Mouse (Mus musculus) CH12.LX (cell line): ENCODE measurements around the gene Prkci. TPM values are rescaled to one million over a fixed set of nuclear protein-coding genes. Genes with fewer than 3 reads are reported as not detected.

Experiments
- DNase-seq: peaks from one replicate; pipeline ENCODE4 v3.0.0-alpha.2; 2013; ENCODE audit errors: extremely low read depth
- H3K27ac ChIP-seq: 2 replicates; pipeline ENCODE4 v1.5.1; 2012; ENCODE audit warnings: low read depth, mild to moderate bottlenecking, control low read depth, moderate library complexity; ENCODE audit not compliant: insufficient read depth
- H3K27me3 ChIP-seq: replicated peaks from 2 replicates; pipeline ENCODE3; 2012; ENCODE audit warnings: inconsistent platforms
- H3K36me3 ChIP-seq, 2 experiments: replicated peaks in 1 of 2; 2 replicates each; pipeline versions ENCODE3 to v1.6.1; 2012; ENCODE audit warnings: inconsistent platforms in 1 of 2, low read length in 1 of 2, mild to moderate bottlenecking in 1 of 2, mixed read lengths in 1 of 2, moderate library complexity in 1 of 2; ENCODE audit not compliant: control insufficient read depth in 1 of 2, insufficient read depth in 1 of 2
- H3K4me1 ChIP-seq, 2 experiments: 2 replicates each; pipeline ENCODE4 v1.6.1; 2012; ENCODE audit warnings: inconsistent platforms in 1 of 2, moderate library complexity in 1 of 2; ENCODE audit not compliant: insufficient read depth in 2 of 2, control insufficient read depth in 1 of 2
- H3K4me2 ChIP-seq: 2 replicates; pipeline ENCODE4 v1.6.1; 2012; ENCODE audit warnings: low read depth, mild to moderate bottlenecking, control low read depth; ENCODE audit not compliant: poor library complexity, insufficient read depth, severe bottlenecking
- H3K4me3 ChIP-seq, 3 experiments: fragments of 150-350 bp in 1 of 3; sonication (generic) in 1 of 3; replicated peaks in 1 of 3; 2 replicates each; pipeline versions ENCODE3 to v1.5.1; 2011 to 2012; ENCODE audit warnings: low read depth in 2 of 3, low read length in 2 of 3, mild to moderate bottlenecking in 2 of 3, moderate library complexity in 2 of 3, control low read depth in 1 of 3, improper control_type of control experiment in 1 of 3, inconsistent platforms in 1 of 3, mixed read lengths in 1 of 3; ENCODE audit not compliant: poor library complexity in 1 of 3
- H3K79me2 ChIP-seq: replicated peaks from 2 replicates; pipeline ENCODE4 v1.6.1; 2012; ENCODE audit warnings: mild to moderate bottlenecking, moderate library complexity; ENCODE audit not compliant: control insufficient read depth, poor library complexity, insufficient read depth, severe bottlenecking; ENCODE audit errors: extremely low read depth
- H3K9ac ChIP-seq: 2 replicates; pipeline ENCODE4 v1.6.1; 2012; ENCODE audit warnings: low read depth, mild to moderate bottlenecking, control low read depth, moderate library complexity; ENCODE audit not compliant: insufficient read depth
- H3K9me3 ChIP-seq: replicated peaks from 2 replicates; pipeline ENCODE3; 2012; ENCODE audit warnings: low read length, inconsistent platforms, mixed read lengths
- CHD2 ChIP-seq: IDR thresholded peaks from 2 replicates; pipeline ENCODE4 v1.6.1; 2011; ENCODE audit warnings: low read length, improper control_type of control experiment
- CTCF ChIP-seq, 2 experiments: IDR thresholded peaks in 1 of 2; conservative IDR thresholded peaks in 1 of 2; 2 replicates each; pipeline ENCODE4 v1.5.1; 2011 to 2012; ENCODE audit warnings: low read depth in 2 of 2, low read length in 2 of 2, improper control_type of control experiment in 1 of 2, inconsistent platforms in 1 of 2, mild to moderate bottlenecking in 1 of 2, moderate library complexity in 1 of 2
- E2F4 ChIP-seq: IDR thresholded peaks from 2 replicates; pipeline ENCODE4 v1.6.1; 2011; ENCODE audit warnings: low read depth, low read length, improper control_type of control experiment; ENCODE audit not compliant: insufficient replicate concordance
- EP300 ChIP-seq: IDR thresholded peaks from 2 replicates; pipeline ENCODE4 v1.6.1; 2011; ENCODE audit warnings: low read length, improper control_type of control experiment
- ETS1 ChIP-seq: conservative IDR thresholded peaks from 2 replicates; pipeline ENCODE4 v1.6.1; 2012; ENCODE audit warnings: low read depth, mild to moderate bottlenecking, inconsistent platforms, low read length, improper control_type of control experiment, moderate library complexity
- GABPA ChIP-seq: IDR thresholded peaks from 2 replicates; pipeline ENCODE4 v1.6.1; 2012; ENCODE audit warnings: low read depth, low read length, improper control_type of control experiment, inconsistent platforms; ENCODE audit not compliant: insufficient replicate concordance
- JUN ChIP-seq: IDR thresholded peaks from 2 replicates; pipeline ENCODE4 v1.6.1; 2011; ENCODE audit warnings: low read depth, mild to moderate bottlenecking, low read length, improper control_type of control experiment, moderate library complexity; ENCODE audit not compliant: insufficient read depth
- JUND ChIP-seq: conservative IDR thresholded peaks from 2 replicates; pipeline ENCODE4 v1.6.1; 2011; ENCODE audit warnings: low read depth, low read length, improper control_type of control experiment
- MAFK ChIP-seq: IDR thresholded peaks from 2 replicates; pipeline ENCODE4 v1.6.1; 2011; ENCODE audit warnings: low read length, improper control_type of control experiment; ENCODE audit not compliant: insufficient replicate concordance
- MAX ChIP-seq: IDR thresholded peaks from 2 replicates; pipeline ENCODE4 v1.6.1; 2011; ENCODE audit warnings: low read length, improper control_type of control experiment
- MAZ ChIP-seq: IDR thresholded peaks from 2 replicates; pipeline ENCODE4 v1.6.1; 2012; ENCODE audit warnings: low read depth, mild to moderate bottlenecking, inconsistent platforms, low read length, improper control_type of control experiment, moderate library complexity
- MEF2A ChIP-seq: IDR thresholded peaks from 2 replicates; pipeline ENCODE4 v1.6.1; 2014; ENCODE audit warnings: low read depth, mild to moderate bottlenecking, inconsistent platforms, low read length, improper control_type of control experiment, borderline replicate concordance
- MXI1 ChIP-seq: IDR thresholded peaks from 2 replicates; pipeline ENCODE4 v1.6.1; 2011; ENCODE audit warnings: mild to moderate bottlenecking, low read depth, low read length, improper control_type of control experiment
- NELFE ChIP-seq: IDR thresholded peaks from 2 replicates; pipeline ENCODE4 v1.6.1; 2011; ENCODE audit warnings: low read depth, low read length, improper control_type of control experiment
- PAX5 ChIP-seq: IDR thresholded peaks from 2 replicates; pipeline ENCODE4 v1.6.1; 2012; ENCODE audit warnings: low read length, inconsistent platforms, mixed read lengths
- POLR2A ChIP-seq: IDR thresholded peaks from 2 replicates; pipeline ENCODE4 v1.6.1; 2011; ENCODE audit warnings: low read depth, mild to moderate bottlenecking, improper control_type of control experiment, low read length
- SIN3A ChIP-seq: IDR thresholded peaks from 2 replicates; pipeline ENCODE4 v1.6.1; 2012; ENCODE audit warnings: low read length, improper control_type of control experiment, inconsistent platforms
- SMC3 ChIP-seq: IDR thresholded peaks from 2 replicates; pipeline ENCODE4 v1.6.1; 2011; ENCODE audit warnings: low read depth, low read length, improper control_type of control experiment
- TBP ChIP-seq: conservative IDR thresholded peaks from 2 replicates; pipeline ENCODE4 v1.6.1; 2011; ENCODE audit warnings: low read depth, low read length, improper control_type of control experiment
- TCF12 ChIP-seq: IDR thresholded peaks from 2 replicates; pipeline ENCODE4 v1.6.1; 2014; ENCODE audit warnings: low read depth, mild to moderate bottlenecking, inconsistent platforms, low read length, improper control_type of control experiment
- UBTF ChIP-seq: IDR thresholded peaks from 2 replicates; pipeline ENCODE4 v1.6.1; 2012; ENCODE audit warnings: low read depth, mild to moderate bottlenecking, inconsistent platforms, low read length, improper control_type of control experiment, moderate library complexity
- ZKSCAN1 ChIP-seq: IDR thresholded peaks from 2 replicates; pipeline ENCODE4 v1.6.1; 2012; ENCODE audit warnings: low read depth, inconsistent platforms, low read length, improper control_type of control experiment, borderline replicate concordance
- ZNF384 ChIP-seq: IDR thresholded peaks from 2 replicates; pipeline ENCODE4 v1.6.1; 2012; ENCODE audit warnings: low read depth, low read length, improper control_type of control experiment, inconsistent platforms
- dilution Hi-C: fragments of 300-500 bp; cut with MboI; formaldehyde crosslinking; loops from 2 replicates; pipeline ENCODE4 v1.14.3; 2020; ENCODE audit warnings: low sequenced_read_pairs; ENCODE audit not compliant: extremely low pct_unique_long_range_greater_than_20kb, extremely low pct_ligation_motif_present
- in situ Hi-C: fragments of 300-500 bp; cut with MboI; formaldehyde crosslinking; loops from 3 replicates; pipeline ENCODE4 v1.14.3; 2019; ENCODE audit warnings: low sequenced_read_pairs, low pct_ligation_motif_present, low pct_unique_long_range_greater_than_20kb, mixed read lengths
- polyA plus RNA-seq: library from polyadenylated mRNA; unstranded; fragments of >175 nt; gene quantifications from 2 replicates; pipeline ENCODE4 v1.2.1, GENCODE M21; 2012; ENCODE audit warnings: low read depth; ENCODE audit not compliant: insufficient read length
- total RNA-seq, 2 experiments: library from RNA; depleted of rRNA; stranded (reverse); fragments of 300-350 nt in 1 of 2; fragments of >200 nt in 1 of 2; gene quantifications; 2 replicates each; pipeline ENCODE4 v1.2.3; 2012 to 2014

The Prkci gene
- total and polyA plus RNA-seq, 3 experiments: 14.8 to 17.1 (median 16.7) TPM

DNA sequence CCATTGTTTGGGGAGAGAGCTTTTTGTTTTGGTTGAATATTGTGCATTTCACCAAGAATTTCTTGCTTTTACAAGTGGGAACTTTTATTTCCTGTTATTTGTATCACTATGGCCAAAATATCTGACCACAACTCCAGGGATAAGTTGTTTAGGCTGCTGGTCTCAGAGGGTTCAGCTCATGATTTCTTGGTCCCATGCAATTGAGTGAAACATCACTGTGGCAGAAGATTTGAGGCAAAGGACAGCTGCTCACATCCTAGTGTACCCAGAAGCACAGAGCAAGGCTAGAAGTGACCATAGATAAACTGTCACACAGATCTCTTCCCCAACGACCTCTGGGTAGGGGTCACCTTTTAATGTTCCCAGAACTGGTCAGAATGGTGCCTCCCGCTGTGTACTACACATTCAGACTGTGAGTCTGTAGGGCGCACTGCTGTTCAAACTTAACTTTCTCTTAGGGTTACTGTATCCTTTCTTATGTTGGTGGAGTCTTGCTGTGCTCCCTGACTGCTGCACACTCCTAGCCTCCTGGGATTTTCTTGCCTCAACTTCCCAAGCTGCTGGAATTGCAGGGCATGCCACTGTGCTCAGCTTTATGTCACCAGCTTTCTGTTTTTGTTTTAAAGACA, 5.6 kb downstream of the Prkci start:
- H3K27me3 ChIP-seq: no peaks in the 10 kb centered on the region
- no peak overlapping the region for H3K9ac ChIP-seq
- in situ Hi-C loops (no loop called here), dilution Hi-C loops (no loop called here)
- H3K27ac ChIP-seq: no peak overlapping the region
- H3K9me3 ChIP-seq: no peaks in the 10 kb centered on the region
- H3K36me3 ChIP-seq: peaks cover 0 to 3% of the 10 kb centered on the region in 2 experiments
- peaks cover 17 to 52% of the 10 kb centered on the region in 2 experiments for H3K4me1 ChIP-seq
- no peak for TF ChIP-seq JUN
- TF ChIP-seq POLR2A: no peak
- no peak for TF ChIP-seq MAFK
- DNase-seq: no peak
- no peak overlapping the region for H3K4me2 ChIP-seq
- peaks cover 28% of the 10 kb centered on the region for H3K79me2 ChIP-seq
- no peak overlapping the region for H3K4me3 ChIP-seq

DNA sequence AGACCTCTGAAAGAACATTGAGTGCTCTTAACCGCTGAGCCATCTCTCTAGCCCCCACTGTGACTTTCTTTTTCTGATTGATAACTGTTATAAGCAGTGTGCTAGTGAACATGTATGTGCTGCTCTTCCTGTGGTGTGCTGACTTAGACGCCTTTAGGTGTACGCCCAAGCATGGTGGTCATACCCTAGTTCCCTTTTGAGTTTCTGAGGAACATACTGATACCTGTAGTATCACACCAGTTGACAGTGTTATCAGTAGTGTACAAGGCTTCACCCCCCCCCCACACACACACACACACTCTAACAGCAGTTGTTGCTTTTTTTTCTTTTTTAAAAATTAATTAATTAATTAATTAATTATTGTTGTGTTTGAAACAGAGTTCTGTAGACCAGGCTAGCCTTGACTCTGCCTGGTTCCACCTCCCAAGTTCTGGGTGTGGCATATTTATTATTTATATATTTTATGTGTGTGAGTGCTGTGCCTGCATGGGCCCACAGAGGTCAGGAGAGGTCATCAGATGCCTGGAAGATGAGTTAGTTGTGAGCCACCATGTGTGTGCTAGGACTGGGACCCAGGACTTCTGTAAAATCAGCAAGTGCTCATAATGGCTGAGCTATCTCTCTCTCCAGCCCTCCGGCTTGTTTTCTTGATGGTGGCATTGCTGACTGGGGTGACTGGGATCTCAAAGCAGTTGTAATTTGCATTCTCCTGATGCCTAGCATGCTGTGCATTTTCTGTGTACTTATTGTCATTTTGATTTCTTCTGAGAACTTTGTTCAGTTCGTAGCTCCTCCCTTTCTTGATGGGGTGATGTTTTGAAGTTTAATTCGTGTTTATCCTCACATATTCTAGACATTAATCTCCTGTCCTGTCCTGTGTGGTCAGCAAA, 9.0 kb downstream of the Prkci start:
- dilution Hi-C loops: no loop called here
- peaks cover 13% of the 10 kb centered on the region; the same call in 1 of the 2 replicates for H3K79me2 ChIP-seq
- peaks cover 0 to 3% of the 10 kb centered on the region in 2 experiments for H3K36me3 ChIP-seq
- H3K9ac ChIP-seq: no peak overlapping the region
- no peaks in the 10 kb centered on the region for H3K27me3 ChIP-seq
- no peak overlapping the region for H3K4me3 ChIP-seq
- H3K4me2 ChIP-seq: no peak overlapping the region
- no peak for DNase-seq
- in situ Hi-C loops: no loop called here
- H3K4me1 ChIP-seq: peaks cover 11 to 27% of the 10 kb centered on the region in 2 experiments
- TF ChIP-seq TBP (no peak), PAX5 (no peak), E2F4 (no peak), SIN3A (no peak), ZKSCAN1 (no peak), MXI1 (no peak), CHD2 (no peak), MEF2A (no peak), UBTF (no peak), MAX (no peak), NELFE (no peak), MAZ (no peak), JUND (no peak), ETS1 (no peak), ZNF384 (no peak), CTCF (conservative IDR thresholded peaks at IDR 0.05 in 1 of 2, IDR thresholded peaks at IDR 0.05 in 1 of 2; ENCODE audit: low read depth in 2 of 2, low read length in 2 of 2) (no peak), EP300 (no peak), TCF12 (no peak), GABPA (no peak), SMC3 (no peak)
- no peak overlapping the region for H3K27ac ChIP-seq
- no peaks in the 10 kb centered on the region for H3K9me3 ChIP-seq
